Mouse (Mus musculus) neural tube, embryonic 12.5 days (tissue): ENCODE data around the gene Prss12. TPM values are rescaled to one million over a fixed set of nuclear protein-coding genes. Genes with fewer than 3 reads are reported as not detected.
"Not testable (repeated sequence)": the region's sequence is repeated elsewhere in the genome, so short reads cannot be mapped to it uniquely, and the experiment has no call there.

ENCODE experiments used
- ATAC-seq: fragments of 200-750 bp; cut with Nextera tagmentation; 2 replicates; pipeline ENCODE4 v1.8.0; 2017; ENCODE audit warnings: low read depth, mild to moderate bottlenecking, moderate TSS enrichment, moderate library complexity; ENCODE audit not compliant: low FRiP score
- H3K27ac ChIP-seq: fragments of 300-500 bp; sonication (generic); 2 replicates; pipeline ENCODE4 v1.5.1; 2016
- H3K27me3 ChIP-seq: fragments of 300-500 bp; sonication (generic); replicated peaks from 2 replicates; pipeline ENCODE4 v1.6.1; 2016; ENCODE audit warnings: mild to moderate bottlenecking
- H3K36me3 ChIP-seq: fragments of 300-500 bp; sonication (generic); 2 replicates; pipeline ENCODE4 v1.6.1; 2016; ENCODE audit warnings: mild to moderate bottlenecking
- H3K4me1 ChIP-seq: fragments of 300-500 bp; sonication (generic); 2 replicates; pipeline ENCODE4 v1.6.1; 2016
- H3K4me2 ChIP-seq: fragments of 300-500 bp; sonication (generic); replicated peaks from 2 replicates; pipeline ENCODE4 v1.6.1; 2016; ENCODE audit warnings: mild to moderate bottlenecking
- H3K4me3 ChIP-seq: fragments of 300-500 bp; sonication (generic); 2 replicates; pipeline ENCODE4 v1.5.1; 2016
- H3K9ac ChIP-seq: fragments of 300-500 bp; sonication (generic); 2 replicates; pipeline ENCODE4 v1.6.1; 2016; ENCODE audit warnings: mild to moderate bottlenecking
- H3K9me3 ChIP-seq: fragments of 300-500 bp; sonication (generic); 2 replicates; pipeline ENCODE4 v1.6.1; 2016; ENCODE audit warnings: mild to moderate bottlenecking
- WGBS: fragments of 180-500 bp; shearing (Covaris S2); methylation state at CpG from one replicate; pipeline ENCODE4 v1.1.7; 2016; 5-methylcytosine and 5-hydroxymethylcytosine counted together
- polyA plus RNA-seq: library from polyadenylated mRNA; unstranded; fragments of >200 nt; fragmentation: Nextera tagmentation; extraction: Ambion mirVana; gene quantifications from 2 replicates; pipeline ENCODE4 v1.2.1, GENCODE M21; 2016

The Prss12 gene
- polyA plus RNA-seq, 1 experiment from 2014 or later = 13.0 TPM

- Histone ChIP-seq H3K4me2 (no peak overlapping the region), H3K36me3 (no peaks in the 10 kb centered on the region), H3K4me1 (no peaks in the 10 kb centered on the region), H3K9me3 (no peaks in the 10 kb centered on the region), H3K27me3 (no peaks in the 10 kb centered on the region), H3K4me3 (no peak overlapping the region), H3K27ac (no peak overlapping the region), H3K9ac (no peak overlapping the region)
- no peak for ATAC-seq
- 87% methylated on average over 6 of the region's 6 CpGs for WGBS
Measured at GRCm38 (mm10) chr3:123495088-123495487, 48.4 kb downstream of the Prss12 start.

DNA sequence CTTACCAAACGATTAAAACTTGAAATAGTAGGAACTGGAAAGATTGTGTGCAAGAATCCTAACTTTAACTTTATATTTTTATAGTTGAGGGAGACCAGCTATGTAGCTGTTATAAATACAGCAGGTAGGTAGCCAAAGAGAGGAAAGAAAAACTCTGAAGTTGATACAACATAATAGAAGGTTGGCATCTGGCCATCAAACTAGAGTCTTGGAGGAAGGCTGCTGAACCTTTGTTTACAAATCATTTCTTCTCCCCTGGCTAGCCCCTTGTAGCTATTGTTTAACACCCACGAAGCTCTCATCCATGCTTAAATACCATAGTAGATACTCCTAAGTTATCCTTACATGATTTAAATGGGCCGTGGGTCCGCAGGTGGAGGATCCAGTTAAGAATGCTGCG lies 52.1 kb downstream of the Prss12 start:
- no peak overlapping the region for H3K4me3 ChIP-seq
- H3K9me3 ChIP-seq = no peaks in the 10 kb centered on the region
- no peak overlapping the region for H3K27ac ChIP-seq
- H3K27me3 ChIP-seq = no peaks in the 10 kb centered on the region
- H3K4me2 ChIP-seq = no peak overlapping the region
- H3K9ac ChIP-seq = no peak overlapping the region
- WGBS = 86% methylated on average over 5 of the region's 5 CpGs
- no peak for ATAC-seq
- no peaks in the 10 kb centered on the region for H3K4me1 ChIP-seq
- no peaks in the 10 kb centered on the region for H3K36me3 ChIP-seq

- H3K36me3 ChIP-seq, ATAC-seq, H3K4me1 ChIP-seq, H3K9ac ChIP-seq, H3K9me3 ChIP-seq, H3K27ac ChIP-seq, H3K4me3 ChIP-seq, H3K27me3 ChIP-seq, H3K4me2 ChIP-seq: not testable (repeated sequence)
- WGBS = 82% methylated on average over 2 of the region's 2 CpGs
Measured at GRCm38 (mm10) chr3:123501798-123502197, 55.1 kb downstream of the Prss12 start.

DNA sequence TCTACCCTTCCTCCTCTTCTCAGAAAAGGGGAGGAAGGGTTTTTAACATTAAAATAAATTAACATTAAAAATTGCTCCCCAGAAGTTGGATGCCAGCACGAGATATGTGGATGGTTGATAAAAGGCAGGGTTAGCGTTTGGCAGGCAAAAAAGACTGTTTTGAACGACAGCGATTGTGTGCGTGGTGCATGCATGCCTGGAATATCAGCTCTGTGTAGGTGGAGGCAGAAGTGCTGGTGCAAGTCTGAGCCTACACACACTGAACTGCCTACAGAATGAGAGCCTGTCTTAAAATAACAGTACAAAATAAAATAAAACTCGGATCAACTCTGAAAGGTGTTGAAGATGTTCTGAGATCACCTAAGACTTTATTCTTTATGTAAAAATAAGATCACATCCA lies 57.2 kb downstream of the Prss12 start:
- no peak for ATAC-seq
- no peak overlapping the region for H3K4me3 ChIP-seq
- H3K36me3 ChIP-seq = peaks cover 2% of the 10 kb centered on the region; the same call in 1 of the 2 replicates
- no peaks in the 10 kb centered on the region for H3K27me3 ChIP-seq
- peaks cover 13% of the 10 kb centered on the region for H3K4me1 ChIP-seq
- H3K4me2 ChIP-seq = no peak overlapping the region
- 77% methylated on average over 6 of the region's 6 CpGs for WGBS
- H3K9ac ChIP-seq = no peak overlapping the region
- H3K27ac ChIP-seq = no peak overlapping the region
- H3K9me3 ChIP-seq = no peaks in the 10 kb centered on the region

DNA sequence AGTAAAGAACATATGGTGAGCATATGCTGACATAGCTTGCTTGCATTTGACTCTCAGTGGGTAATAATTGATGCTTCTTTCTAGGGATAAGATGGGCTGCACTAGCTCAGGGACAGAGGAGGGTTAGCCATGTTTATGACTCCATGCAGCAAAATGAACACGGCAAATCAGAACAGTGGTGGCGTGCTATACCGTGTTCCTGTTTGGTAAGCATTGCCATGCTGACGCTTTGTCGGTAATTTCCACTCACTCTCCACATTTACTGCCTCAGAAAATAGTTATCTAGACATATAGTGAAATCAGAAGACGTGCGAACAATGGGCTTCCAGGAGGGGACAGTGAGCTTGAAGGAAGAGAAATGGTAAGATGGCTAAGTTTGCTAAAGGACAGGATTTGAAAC lies 58.1 kb downstream of the Prss12 start:
- no peak overlapping the region for H3K9ac ChIP-seq
- no peak overlapping the region for H3K27ac ChIP-seq
- peaks cover 13% of the 10 kb centered on the region for H3K4me1 ChIP-seq
- 88% methylated on average over 7 of the region's 7 CpGs for WGBS
- ATAC-seq = no peak
- peaks cover 2% of the 10 kb centered on the region; the same call in 1 of the 2 replicates for H3K36me3 ChIP-seq
- no peak overlapping the region for H3K4me2 ChIP-seq
- no peaks in the 10 kb centered on the region for H3K27me3 ChIP-seq
- no peak overlapping the region for H3K4me3 ChIP-seq
- no peaks in the 10 kb centered on the region for H3K9me3 ChIP-seq

DNA sequence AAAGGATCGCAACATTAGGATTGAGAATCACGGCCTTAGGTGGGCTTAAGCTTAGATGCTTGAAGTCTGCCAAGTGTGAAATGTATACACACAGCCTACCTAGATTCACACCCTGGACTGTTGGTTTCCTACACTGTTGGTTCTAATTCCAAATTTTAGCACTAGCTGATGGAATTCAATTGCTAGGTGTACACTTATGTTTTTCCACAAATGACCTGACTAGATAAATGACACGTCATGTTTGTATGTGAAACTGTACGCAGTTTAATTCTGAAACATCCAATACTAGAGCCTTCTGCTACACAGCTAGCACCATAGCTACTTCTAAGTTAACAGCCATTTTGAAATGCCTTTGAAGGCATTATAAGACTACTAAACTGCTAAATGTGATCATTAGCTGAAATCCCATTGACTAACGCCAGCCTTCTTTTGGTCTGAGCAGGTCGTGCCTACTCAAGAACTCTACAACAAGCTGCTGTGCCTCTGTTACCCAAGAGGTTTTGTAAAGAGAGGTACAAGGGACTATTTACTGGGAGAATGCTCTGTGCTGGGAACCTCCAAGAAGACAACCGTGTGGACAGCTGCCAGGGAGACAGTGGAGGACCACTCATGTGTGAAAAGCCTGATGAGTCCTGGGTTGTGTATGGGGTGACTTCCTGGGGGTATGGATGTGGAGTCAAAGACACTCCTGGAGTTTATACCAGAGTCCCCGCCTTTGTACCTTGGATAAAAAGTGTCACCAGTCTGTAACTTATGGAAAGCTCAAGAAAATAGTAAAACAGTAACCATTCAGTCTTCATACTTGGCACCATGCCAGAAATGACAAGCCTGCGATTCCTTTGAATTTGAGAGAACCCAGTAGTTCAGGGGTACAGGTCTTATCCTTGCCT lies 59.3 kb downstream of the Prss12 start:
- Histone ChIP-seq H3K9ac (no peak overlapping the region), H3K27me3 (no peaks in the 10 kb centered on the region), H3K4me1 (peaks cover 13% of the 10 kb centered on the region), H3K27ac (no peak overlapping the region), H3K36me3 (peaks cover 2% of the 10 kb centered on the region; the same call in 1 of the 2 replicates), H3K4me2 (peak overlapping the region; percentile 28; the same call in 1 of the 2 replicates), H3K9me3 (no peaks in the 10 kb centered on the region), H3K4me3 (no peak overlapping the region)
- 52% methylated on average over 9 of the region's 9 CpGs for WGBS
- no peak for ATAC-seq

- H3K4me3 ChIP-seq = peak overlapping the region; percentile 72
- peaks cover 2% of the 10 kb centered on the region; the same call in 1 of the 2 replicates for H3K36me3 ChIP-seq
- no peak overlapping the region for H3K27ac ChIP-seq
- H3K4me2 ChIP-seq = peak overlapping the region; percentile 75
- H3K4me1 ChIP-seq = peaks cover 13% of the 10 kb centered on the region
- peak overlapping the region; percentile 77 for H3K9ac ChIP-seq
- no peak for ATAC-seq
- no peaks in the 10 kb centered on the region for H3K27me3 ChIP-seq
- no peaks in the 10 kb centered on the region for H3K9me3 ChIP-seq
- 4% methylated on average over 6 of the region's 6 CpGs for WGBS
Measured at GRCm38 (mm10) chr3:123506699-123507662, 60.3 kb downstream of the Prss12 start.

- Histone ChIP-seq H3K36me3 (peaks cover 2% of the 10 kb centered on the region; the same call in 1 of the 2 replicates), H3K4me3 (peak overlapping the region; percentile 72), H3K9ac (peak overlapping the region; percentile 77), H3K4me1 (peaks cover 13% of the 10 kb centered on the region), H3K9me3 (no peaks in the 10 kb centered on the region), H3K27ac (peak overlapping the region; percentile 57; the same call in 1 of the 2 replicates), H3K4me2 (peak overlapping the region; percentile 75), H3K27me3 (no peaks in the 10 kb centered on the region)
- WGBS = under 1% methylated on average over 10 of the region's 10 CpGs
- no peak for ATAC-seq
Measured at GRCm38 (mm10) chr3:123507663-123508055, 60.9 kb downstream of the Prss12 start.

- peaks cover 13% of the 10 kb centered on the region for H3K4me1 ChIP-seq
- peak overlapping the region; percentile 72 for H3K4me3 ChIP-seq
- ATAC-seq = peak; percentile 99
- no peaks in the 10 kb centered on the region for H3K9me3 ChIP-seq
- H3K9ac ChIP-seq = peak overlapping the region; percentile 84
- peak overlapping the region; percentile 75 for H3K4me2 ChIP-seq
- no peaks in the 10 kb centered on the region for H3K27me3 ChIP-seq
- under 1% methylated on average over 53 of the region's 53 CpGs for WGBS
- H3K27ac ChIP-seq = peak overlapping the region; percentile 93
- H3K36me3 ChIP-seq = peaks cover 2% of the 10 kb centered on the region; the same call in 1 of the 2 replicates
Measured at GRCm38 (mm10) chr3:123508056-123508674, 61.5 kb downstream of the Prss12 start.

GRCm38 (mm10) chr3:123508675-123509376 lies 62.1 kb downstream of the Prss12 start:
- Histone ChIP-seq H3K27ac (peak overlapping the region; percentile 93), H3K36me3 (peaks cover 2% of the 10 kb centered on the region; the same call in 1 of the 2 replicates), H3K4me2 (peak overlapping the region; percentile 75), H3K9me3 (no peaks in the 10 kb centered on the region), H3K9ac (peak overlapping the region; percentile 84), H3K27me3 (no peaks in the 10 kb centered on the region), H3K4me3 (peak overlapping the region; percentile 72), H3K4me1 (peaks cover 13% of the 10 kb centered on the region)
- WGBS = under 1% methylated on average over 36 of the region's 36 CpGs
- peak; percentile 75 for ATAC-seq

DNA sequence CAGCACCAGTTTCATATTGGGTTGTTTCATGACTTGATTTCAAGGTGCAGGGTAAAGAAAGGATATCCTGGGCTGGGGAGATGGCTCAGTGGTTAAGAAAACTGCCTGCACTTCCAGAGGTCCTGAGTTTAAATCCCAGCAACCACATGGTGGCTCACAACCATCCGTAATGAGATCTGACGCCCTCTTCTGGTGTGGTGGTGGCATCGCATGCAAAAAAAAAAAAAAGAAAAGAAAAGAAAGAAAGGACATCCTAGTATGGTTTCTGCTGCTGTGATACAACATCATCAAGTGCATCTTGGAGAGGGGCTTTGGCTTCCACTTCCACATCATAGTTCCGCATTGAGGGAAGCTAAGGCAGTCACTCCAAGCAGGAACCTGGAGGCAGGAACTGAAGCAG lies 65.1 kb downstream of the Prss12 start:
- no peaks in the 10 kb centered on the region for H3K27me3 ChIP-seq
- H3K9me3 ChIP-seq = no peaks in the 10 kb centered on the region
- no peak for ATAC-seq
- H3K4me3 ChIP-seq = no peak overlapping the region
- H3K4me2 ChIP-seq = no peak overlapping the region
- peaks cover 7% of the 10 kb centered on the region for H3K4me1 ChIP-seq
- no peaks in the 10 kb centered on the region; the same call in 1 of the 2 replicates for H3K36me3 ChIP-seq
- WGBS = 67% methylated on average over 4 of the region's 4 CpGs
- H3K9ac ChIP-seq = no peak overlapping the region
- H3K27ac ChIP-seq = no peak overlapping the region
